Mouse (Mus musculus): Measurements from ENCODE around the gene Serpinb9. TPM values are rescaled to one million over a fixed set of nuclear protein-coding genes. Genes with fewer than 3 reads are reported as not detected.

Gene Serpinb9
- polyA plus RNA-seq, 1 experiment from 2014 or later = 0.72 TPM

DNA sequence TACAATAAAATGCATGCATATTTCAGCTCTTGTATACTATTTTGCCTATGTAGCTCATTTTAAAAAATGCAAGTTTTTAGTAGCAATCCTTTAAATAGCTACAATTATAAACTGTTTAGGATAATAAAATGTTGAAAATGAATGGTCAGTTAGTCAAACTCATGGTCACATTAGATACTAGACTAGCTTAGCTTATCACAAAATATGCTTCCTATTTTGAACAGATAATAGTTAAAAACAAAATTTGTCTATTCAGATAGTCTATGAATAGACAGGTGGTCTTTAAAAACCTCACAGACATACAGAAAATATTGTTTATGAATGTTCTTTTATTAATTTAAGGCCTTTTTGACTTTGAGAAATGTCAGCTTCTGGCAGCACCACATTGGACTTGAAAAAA, 16.8 kb upstream of the Serpinb9 start:
- Histone ChIP-seq H3K27me3 (ENCODE audit: control insufficient read depth, insufficient read depth, low read length) (no peaks in the 10 kb centered on the region), H3K9ac (ENCODE audit: low read length) (no peak overlapping the region), H3K9me3 (ENCODE audit: control insufficient read depth, low read length) (no peaks in the 10 kb centered on the region), H3K36me3 (ENCODE audit: control insufficient read depth, insufficient read depth, low read length) (no peaks in the 10 kb centered on the region), H3K27ac (replicated peaks; ENCODE audit: low read depth, low read length) (no peak overlapping the region), H3K4me2 (ENCODE audit: low read depth, severe bottlenecking) (no peak overlapping the region), H3K4me1 (ENCODE audit: control insufficient read depth, insufficient read depth, low read length) (no peaks in the 10 kb centered on the region), H3K4me3 (ENCODE audit: low read depth, low read length) (no peak overlapping the region)
- ATAC-seq (ENCODE audit: insufficient number of reproducible peaks, low FRiP score, low TSS enrichment, low read depth) (no peak), DNase-seq (ENCODE audit: low spot score) (no peak)

DNA sequence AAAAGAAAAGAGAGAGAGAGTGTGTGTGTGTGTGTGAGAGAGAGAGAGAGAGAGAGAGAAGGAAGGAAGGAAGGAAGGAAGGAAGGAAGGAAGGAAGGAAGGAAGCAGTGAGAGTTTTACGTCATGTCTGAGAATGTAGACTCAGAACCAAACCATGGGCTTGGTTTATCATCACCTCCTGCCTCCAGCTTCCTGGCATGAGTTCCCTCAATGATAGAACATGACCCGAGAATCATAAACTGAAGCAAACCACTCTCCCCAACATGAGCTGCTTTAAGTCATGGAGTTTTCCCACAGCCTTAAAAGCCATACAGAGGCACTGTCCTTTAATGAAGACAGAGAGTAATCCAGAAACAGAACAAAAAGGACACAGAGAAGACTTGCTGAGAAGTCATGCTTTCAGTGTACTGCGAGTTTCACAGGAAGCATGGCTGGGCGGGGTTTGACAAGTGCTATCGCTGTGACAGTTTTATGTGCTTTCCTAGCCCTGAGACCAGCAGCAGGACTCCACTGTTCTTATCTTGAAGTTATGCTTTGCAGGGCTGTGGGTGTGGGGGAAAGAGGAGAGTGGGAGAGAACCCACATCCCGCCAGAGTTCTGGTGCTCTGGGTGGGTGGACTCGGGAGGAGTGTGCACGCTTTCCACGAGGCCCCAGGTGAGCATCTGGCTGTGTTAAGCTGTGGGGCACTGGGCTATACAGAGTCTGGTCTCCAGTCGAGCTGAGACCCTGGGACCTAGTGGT, 9.7 kb upstream of the Serpinb9 start:
- H3K27ac ChIP-seq (replicated peaks; ENCODE audit: low read depth, low read length) = no peak overlapping the region
- no peak overlapping the region for H3K4me2 ChIP-seq (ENCODE audit: low read depth, severe bottlenecking)
- no peak for ATAC-seq (ENCODE audit: insufficient number of reproducible peaks, low FRiP score, low TSS enrichment, low read depth)
- no peaks in the 10 kb centered on the region for H3K27me3 ChIP-seq (ENCODE audit: control insufficient read depth, insufficient read depth, low read length)
- DNase-seq (ENCODE audit: low spot score) = no peak
- H3K4me1 ChIP-seq (ENCODE audit: control insufficient read depth, insufficient read depth, low read length) = no peaks in the 10 kb centered on the region
- H3K9ac ChIP-seq (ENCODE audit: low read length) = no peak overlapping the region
- no peak overlapping the region for H3K4me3 ChIP-seq (ENCODE audit: low read depth, low read length)
- H3K9me3 ChIP-seq (ENCODE audit: control insufficient read depth, low read length) = no peaks in the 10 kb centered on the region
- WGBS = 67% methylated on average over 10 of the region's 10 CpGs
- H3K36me3 ChIP-seq (ENCODE audit: control insufficient read depth, insufficient read depth, low read length) = no peaks in the 10 kb centered on the region

GRCm38 (mm10) chr13:32993894-32994242, 9.2 kb upstream of the Serpinb9 start:
- Histone ChIP-seq H3K36me3 (ENCODE audit: control insufficient read depth, insufficient read depth, low read length) (no peaks in the 10 kb centered on the region), H3K9me3 (ENCODE audit: control insufficient read depth, low read length) (no peaks in the 10 kb centered on the region), H3K4me1 (ENCODE audit: control insufficient read depth, insufficient read depth, low read length) (no peaks in the 10 kb centered on the region), H3K4me2 (ENCODE audit: low read depth, severe bottlenecking) (no peak overlapping the region), H3K27ac (replicated peaks; ENCODE audit: low read depth, low read length) (no peak overlapping the region), H3K4me3 (ENCODE audit: low read depth, low read length) (no peak overlapping the region), H3K9ac (ENCODE audit: low read length) (no peak overlapping the region), H3K27me3 (ENCODE audit: control insufficient read depth, insufficient read depth, low read length) (no peaks in the 10 kb centered on the region)
- DNase-seq (ENCODE audit: low spot score) (no peak), ATAC-seq (ENCODE audit: insufficient number of reproducible peaks, low FRiP score, low TSS enrichment, low read depth) (no peak)
- 81% methylated on average over 2 of the region's 2 CpGs for WGBS

DNA sequence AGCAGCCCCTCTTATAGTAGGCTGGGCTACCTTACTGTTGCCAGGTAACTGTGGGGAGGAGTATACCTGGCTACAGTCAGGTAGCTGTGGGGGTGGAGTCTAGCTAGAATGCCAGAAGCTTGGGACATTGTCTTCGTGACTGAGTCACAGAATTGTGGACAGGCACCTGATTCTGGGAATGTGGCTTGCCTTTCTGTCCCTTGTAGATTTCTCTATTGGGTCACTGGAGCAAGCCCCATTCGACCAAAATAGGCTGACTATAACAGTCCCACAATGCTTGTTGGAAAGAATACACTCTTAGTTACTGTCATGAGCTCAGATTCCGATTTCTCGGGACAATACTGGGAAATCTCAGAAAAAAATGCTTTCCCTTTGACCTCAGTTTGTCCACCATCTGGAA, 8.0 kb upstream of the Serpinb9 start:
- Histone ChIP-seq H3K4me3 (ENCODE audit: low read depth, low read length) (no peak overlapping the region), H3K36me3 (ENCODE audit: control insufficient read depth, insufficient read depth, low read length) (no peaks in the 10 kb centered on the region), H3K9ac (ENCODE audit: low read length) (no peak overlapping the region), H3K9me3 (ENCODE audit: control insufficient read depth, low read length) (no peaks in the 10 kb centered on the region), H3K27ac (replicated peaks; ENCODE audit: low read depth, low read length) (no peak overlapping the region), H3K27me3 (ENCODE audit: control insufficient read depth, insufficient read depth, low read length) (no peaks in the 10 kb centered on the region), H3K4me1 (ENCODE audit: control insufficient read depth, insufficient read depth, low read length) (no peaks in the 10 kb centered on the region), H3K4me2 (ENCODE audit: low read depth, severe bottlenecking) (no peak overlapping the region)
- no peak for DNase-seq (ENCODE audit: low spot score)
- 81% methylated on average over 4 of the region's 4 CpGs for WGBS
- ATAC-seq (ENCODE audit: insufficient number of reproducible peaks, low FRiP score, low TSS enrichment, low read depth) = no peak

DNA sequence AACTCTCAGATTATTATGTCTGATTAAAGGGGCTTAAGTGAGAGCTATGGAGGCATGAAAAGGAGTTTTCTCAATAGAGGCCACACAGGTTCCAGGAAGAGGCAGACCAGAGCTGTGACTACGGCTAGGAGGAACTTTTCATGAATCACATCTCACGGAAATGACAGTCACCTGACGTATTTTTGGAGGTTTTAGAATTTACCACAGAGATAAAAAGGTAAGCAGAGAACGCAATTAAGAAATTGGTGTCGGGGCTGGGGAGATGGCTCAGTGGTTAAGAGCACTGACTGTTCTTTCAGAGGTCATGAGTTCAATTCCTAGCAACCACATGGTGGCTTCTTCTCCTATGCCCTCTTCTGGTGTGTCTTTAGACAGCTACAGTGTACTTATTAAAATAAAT, 1.7 kb upstream of the Serpinb9 start:
- ATAC-seq (ENCODE audit: insufficient number of reproducible peaks, low FRiP score, low TSS enrichment, low read depth) = no peak

GRCm38 (mm10) chr13:33003523-33004413, 718 bp downstream of the Serpinb9 start:
- Histone ChIP-seq H3K9ac (ENCODE audit: low read length) (no peak overlapping the region), H3K4me1 (ENCODE audit: control insufficient read depth, insufficient read depth, low read length) (no peaks in the 10 kb centered on the region), H3K27ac (replicated peaks; ENCODE audit: low read depth, low read length) (no peak overlapping the region), H3K4me3 (ENCODE audit: low read depth, low read length) (no peak overlapping the region), H3K36me3 (ENCODE audit: control insufficient read depth, insufficient read depth, low read length) (no peaks in the 10 kb centered on the region), H3K9me3 (ENCODE audit: control insufficient read depth, low read length) (no peaks in the 10 kb centered on the region), H3K4me2 (ENCODE audit: low read depth, severe bottlenecking) (peak overlapping the region; percentile 39), H3K27me3 (ENCODE audit: control insufficient read depth, insufficient read depth, low read length) (no peaks in the 10 kb centered on the region)
- ATAC-seq (ENCODE audit: insufficient number of reproducible peaks, low FRiP score, low TSS enrichment, low read depth) (peak; percentile 2; the same call in 1 of the 2 replicates), DNase-seq (ENCODE audit: low spot score) (no peak)
- 65% methylated on average over 9 of the region's 9 CpGs for WGBS

More for the DNA sequence above, 1.7 kb upstream of the Serpinb9 start:
- Histone ChIP-seq H3K4me1 (ENCODE audit: control insufficient read depth, insufficient read depth, low read length) (no peaks in the 10 kb centered on the region), H3K4me3 (ENCODE audit: low read depth, low read length) (no peak overlapping the region), H3K27me3 (ENCODE audit: control insufficient read depth, insufficient read depth, low read length) (no peaks in the 10 kb centered on the region), H3K36me3 (ENCODE audit: control insufficient read depth, insufficient read depth, low read length) (no peaks in the 10 kb centered on the region), H3K9ac (ENCODE audit: low read length) (no peak overlapping the region), H3K4me2 (ENCODE audit: low read depth, severe bottlenecking) (no peak overlapping the region), H3K27ac (replicated peaks; ENCODE audit: low read depth, low read length) (no peak overlapping the region), H3K9me3 (ENCODE audit: control insufficient read depth, low read length) (no peaks in the 10 kb centered on the region)
- WGBS = 88% methylated on average over 5 of the region's 5 CpGs
- DNase-seq (ENCODE audit: low spot score) = no peak

GRCm38 (mm10) chr13:33004414-33005105, 1.5 kb downstream of the Serpinb9 start:
- WGBS = 22% methylated on average over 12 of the region's 12 CpGs
- peak; percentile 83 for DNase-seq (ENCODE audit: low spot score)
- no peaks in the 10 kb centered on the region for H3K27me3 ChIP-seq (ENCODE audit: control insufficient read depth, insufficient read depth, low read length)

DNA sequence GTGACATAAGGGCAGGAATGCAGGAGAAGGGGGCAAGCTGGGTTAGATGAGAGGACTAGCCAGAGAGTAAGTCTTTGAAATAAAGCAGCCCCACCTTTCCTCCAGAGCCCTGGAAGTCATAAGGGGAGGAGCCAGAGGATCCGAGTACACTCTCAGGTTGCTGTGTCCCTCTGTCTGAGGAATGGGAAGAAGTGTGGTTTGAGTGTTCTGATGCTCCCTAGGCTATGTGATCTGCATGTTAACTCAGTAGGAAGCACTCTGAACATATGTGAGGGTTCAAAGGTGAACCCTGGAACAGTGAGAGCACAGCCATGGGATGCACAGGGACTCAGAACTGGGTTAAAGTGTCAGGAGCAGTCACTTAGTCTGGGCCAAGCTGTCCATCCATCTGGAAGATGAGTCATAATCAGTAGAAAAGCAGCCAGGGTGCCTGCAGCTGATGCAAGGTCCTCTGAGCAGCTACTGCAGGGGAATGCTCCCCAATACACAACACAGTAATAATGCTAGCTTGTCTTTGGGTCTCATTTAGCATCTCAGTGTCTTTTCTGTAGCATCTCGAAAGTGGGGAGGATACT, 2.5 kb downstream of the Serpinb9 start:
- no peak overlapping the region for H3K27ac ChIP-seq (replicated peaks; ENCODE audit: low read depth, low read length)

More at GRCm38 (mm10) chr13:33004414-33005105, 1.5 kb downstream of the Serpinb9 start:
- H3K9ac ChIP-seq (ENCODE audit: low read length) = peak overlapping the region; percentile 36; the same call in 1 of the 2 replicates
- H3K27ac ChIP-seq (replicated peaks; ENCODE audit: low read depth, low read length) = no peak overlapping the region
- peak; percentile 91 for ATAC-seq (ENCODE audit: insufficient number of reproducible peaks, low FRiP score, low TSS enrichment, low read depth)
- H3K36me3 ChIP-seq (ENCODE audit: control insufficient read depth, insufficient read depth, low read length) = no peaks in the 10 kb centered on the region
- no peaks in the 10 kb centered on the region for H3K4me1 ChIP-seq (ENCODE audit: control insufficient read depth, insufficient read depth, low read length)
- H3K4me2 ChIP-seq (ENCODE audit: low read depth, severe bottlenecking) = peak overlapping the region; percentile 39
- H3K4me3 ChIP-seq (ENCODE audit: low read depth, low read length) = no peak overlapping the region
- no peaks in the 10 kb centered on the region for H3K9me3 ChIP-seq (ENCODE audit: control insufficient read depth, low read length)

More for the DNA sequence above, 2.5 kb downstream of the Serpinb9 start:
- Histone ChIP-seq H3K9ac (ENCODE audit: low read length) (no peak overlapping the region), H3K4me2 (ENCODE audit: low read depth, severe bottlenecking) (no peak overlapping the region), H3K9me3 (ENCODE audit: control insufficient read depth, low read length) (no peaks in the 10 kb centered on the region), H3K27me3 (ENCODE audit: control insufficient read depth, insufficient read depth, low read length) (no peaks in the 10 kb centered on the region), H3K4me1 (ENCODE audit: control insufficient read depth, insufficient read depth, low read length) (no peaks in the 10 kb centered on the region), H3K4me3 (ENCODE audit: low read depth, low read length) (no peak overlapping the region), H3K36me3 (ENCODE audit: control insufficient read depth, insufficient read depth, low read length) (no peaks in the 10 kb centered on the region)
- WGBS = 57% methylated on average over 2 of the region's 2 CpGs
- 0 out of 2 replicates have a peak, but pooled peaks have one; percentile 21 for ATAC-seq (ENCODE audit: insufficient number of reproducible peaks, low FRiP score, low TSS enrichment, low read depth)
- no peak for DNase-seq (ENCODE audit: low spot score)

Data from limb, embryonic 11.5 days (tissue).